Mouse (Mus musculus) c-Kit-negative CD71-positive TER-119-positive erythroid progenitor cells, embryonic 14.5 days (primary cell): ENCODE measurements around the gene Rab29.
A peak's percentile ranks its signal among the peaks of the same experiment; 100 is the strongest.
"Not testable (repeated sequence)": the region's sequence is repeated elsewhere in the genome, so short reads cannot be mapped to it uniquely, and the experiment has no call there.

Source experiments
- DNase-seq: peaks from one replicate; pipeline ENCODE4 v3.0.0-alpha.2; 2013; ENCODE audit warnings: low read depth, low spot score

Gene Rab29

DNA sequence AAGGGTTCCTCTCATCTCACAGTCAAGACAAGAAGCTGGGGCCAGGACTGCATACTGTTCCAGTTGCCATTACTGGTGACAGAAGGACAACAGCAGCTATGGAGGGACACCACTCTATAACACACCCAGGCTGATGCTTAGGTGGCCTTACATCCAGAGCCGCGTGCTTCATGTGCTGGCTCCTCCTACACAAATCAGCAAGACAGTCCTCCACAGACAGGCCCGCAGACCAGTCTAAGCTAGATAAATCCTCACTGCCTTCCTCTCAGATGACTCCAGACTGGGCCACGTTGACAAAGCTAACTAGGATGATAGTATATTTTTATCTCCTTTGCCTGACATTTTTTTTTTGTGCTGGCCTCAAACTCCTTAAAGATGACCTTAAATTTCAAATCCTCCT lies 5.2 kb upstream of the Rab29 start:
- no peak for DNase-seq

DNA sequence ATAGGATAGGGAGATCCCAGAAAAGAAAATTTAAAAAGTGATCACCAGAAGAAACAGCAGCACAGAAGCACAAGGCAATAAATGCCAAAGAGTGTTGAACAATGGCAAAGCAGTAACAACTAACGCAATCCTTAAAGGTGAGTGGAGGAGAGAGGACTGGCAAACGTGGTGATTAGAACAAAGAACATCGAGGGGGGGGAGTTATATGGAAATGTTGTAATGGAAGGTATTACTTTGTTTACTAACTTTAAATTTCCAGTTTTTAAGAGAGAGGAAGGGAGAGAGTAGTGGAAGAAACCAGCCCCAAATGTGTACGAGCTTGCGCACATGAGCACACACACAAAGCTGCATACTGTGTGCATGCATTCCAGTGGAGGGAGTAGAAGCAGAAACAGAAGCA lies 1.4 kb upstream of the Rab29 start:
- no peak for DNase-seq

DNA sequence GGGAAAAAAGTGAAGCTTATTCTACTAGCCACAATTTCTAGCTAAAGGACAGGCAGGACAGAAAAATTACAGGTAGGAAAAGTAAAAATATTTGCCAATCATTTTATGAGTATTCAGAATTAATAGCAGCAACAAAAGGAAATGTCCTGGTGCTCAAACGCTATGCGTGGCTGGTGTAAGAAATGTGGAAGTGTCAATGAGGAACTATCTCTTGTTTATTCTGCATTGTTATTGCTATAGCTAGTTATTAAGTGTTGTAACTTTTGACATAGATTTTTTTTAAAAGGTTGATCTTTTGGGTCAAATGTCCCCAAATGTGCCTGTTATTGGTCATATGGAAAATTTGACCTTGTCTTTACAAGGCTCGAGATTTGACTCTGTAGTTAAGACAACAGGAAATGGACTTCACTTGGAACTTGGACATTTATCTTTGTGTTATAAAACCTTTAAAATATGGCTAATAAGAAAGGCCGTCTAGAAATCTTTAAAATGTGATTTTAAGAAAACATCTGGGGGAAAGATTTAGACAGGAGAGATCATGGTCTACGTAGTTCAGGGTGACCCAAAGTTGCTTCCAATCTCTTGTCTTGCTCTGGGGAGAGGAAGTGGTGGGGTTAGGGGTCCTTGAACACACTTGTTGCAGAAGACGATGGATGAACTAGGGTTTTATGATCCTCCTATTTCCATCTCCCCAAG lies 572 bp upstream of the Rab29 start:
- no peak for DNase-seq

DNA sequence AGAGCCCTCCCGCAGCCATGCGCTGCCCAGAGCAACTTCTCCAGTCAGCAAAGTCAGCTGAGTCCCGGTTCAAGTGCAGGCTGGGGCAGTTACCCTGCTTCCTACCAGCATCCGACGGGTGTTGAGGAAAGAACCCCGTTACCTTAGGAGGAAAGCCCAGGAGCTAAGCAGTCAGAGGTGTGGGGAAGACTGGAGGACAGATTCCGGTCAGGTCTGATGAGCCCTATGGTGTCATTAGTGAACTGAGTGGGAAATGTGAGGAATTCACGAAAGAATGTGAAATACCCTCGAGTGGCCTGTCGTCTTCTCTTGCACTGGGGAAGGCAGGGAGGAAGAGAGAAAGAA lies 894 bp downstream of the Rab29 start:
- no peak for DNase-seq

DNA sequence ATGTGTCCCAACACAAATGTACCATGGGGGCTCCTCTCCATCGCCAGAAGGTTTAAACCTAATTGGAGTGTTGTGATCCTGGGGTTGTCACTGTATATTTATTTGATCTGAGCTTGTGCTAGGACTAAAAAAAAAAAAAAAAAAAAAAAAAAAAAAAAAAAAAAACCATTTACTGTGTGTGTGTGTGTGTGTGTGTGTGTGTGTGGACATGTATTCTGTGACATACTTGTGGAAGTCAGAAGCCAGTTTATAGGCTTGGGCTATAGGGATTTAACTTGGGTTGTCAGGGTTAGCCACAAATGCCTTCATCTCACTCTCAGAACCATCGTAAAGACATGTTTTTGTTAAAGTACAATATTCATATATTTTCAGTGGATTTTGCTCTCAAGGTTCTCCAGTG lies 2.5 kb downstream of the Rab29 start:
- DNase-seq: no peak

DNA sequence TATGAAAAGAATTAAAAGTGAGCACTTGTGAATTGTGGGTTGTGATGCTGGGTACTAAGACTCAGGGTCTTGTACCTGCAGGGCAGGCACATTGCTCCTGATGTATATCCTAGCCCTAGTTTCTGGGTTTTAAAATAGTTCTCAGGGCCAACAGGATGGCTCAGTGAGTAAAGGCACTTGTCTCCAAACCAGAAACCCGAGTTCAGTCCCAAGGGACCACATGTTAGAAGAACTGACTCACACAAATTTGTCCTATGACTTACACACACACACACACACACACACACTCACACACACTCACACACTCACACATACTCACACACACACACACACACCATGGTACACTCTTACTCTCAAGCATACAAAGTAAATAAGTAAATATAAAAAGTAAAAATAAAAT lies 5.8 kb downstream of the Rab29 start:
- DNase-seq: no peak

DNA sequence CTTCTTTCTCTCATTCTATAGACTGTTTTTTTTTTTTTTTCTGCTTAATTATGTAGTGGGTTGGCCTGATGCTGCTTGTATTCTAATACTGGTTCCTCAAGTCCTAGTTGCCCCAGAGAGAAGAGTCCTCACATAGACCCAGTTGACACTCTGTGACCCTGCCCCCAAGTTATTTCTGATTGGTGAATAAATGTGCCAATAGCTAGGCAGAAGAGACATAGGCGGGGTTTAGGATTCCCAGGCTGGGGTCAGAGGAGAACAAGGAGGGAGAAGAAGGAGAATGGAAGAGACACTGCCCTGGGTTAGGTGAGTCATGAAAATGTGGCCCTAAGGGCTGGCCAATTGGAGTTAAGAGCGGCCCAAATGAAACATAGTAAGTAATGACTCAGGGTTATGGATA lies 12.8 kb downstream of the Rab29 start:
- DNase-seq: no peak

DNA sequence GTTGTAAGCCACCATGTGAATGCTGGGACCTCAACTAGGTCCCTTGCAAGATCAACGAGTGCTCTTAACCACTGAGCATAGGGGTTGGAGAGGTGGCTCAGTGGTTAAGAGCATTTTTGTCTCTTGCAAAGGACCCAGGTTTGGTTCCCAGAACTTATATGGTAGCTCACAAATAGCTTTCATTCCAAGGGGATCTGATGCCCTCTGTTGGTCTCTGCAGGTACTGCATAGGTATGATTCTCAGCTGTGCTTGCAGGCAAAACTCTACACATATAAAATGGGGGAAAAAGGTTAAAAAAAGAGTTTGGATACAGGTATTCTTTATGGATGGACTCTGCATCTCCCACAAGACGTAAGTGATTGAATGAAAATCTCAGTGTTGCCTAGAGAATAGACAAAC lies 15.8 kb downstream of the Rab29 start:
- DNase-seq: peak; percentile 26

DNA sequence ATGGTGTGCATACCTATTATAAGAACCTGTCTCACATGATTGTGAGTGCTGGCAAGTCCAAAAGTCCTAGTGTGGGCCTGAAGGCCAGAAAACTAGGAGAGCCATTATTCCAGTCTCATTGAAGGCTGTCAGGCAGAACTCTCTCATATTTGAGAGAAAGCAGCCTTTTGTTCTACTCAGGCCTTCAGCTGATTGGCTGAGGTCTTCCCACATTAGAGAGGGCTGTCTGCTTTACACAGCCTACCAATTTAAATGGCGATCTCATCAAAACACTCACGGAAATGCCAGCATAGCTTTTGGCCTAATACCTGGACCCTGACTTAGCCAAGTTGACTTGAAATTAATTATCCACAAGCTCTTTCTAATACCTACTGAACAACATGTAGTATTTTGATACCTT lies 19.1 kb downstream of the Rab29 start:
- no peak for DNase-seq

DNA sequence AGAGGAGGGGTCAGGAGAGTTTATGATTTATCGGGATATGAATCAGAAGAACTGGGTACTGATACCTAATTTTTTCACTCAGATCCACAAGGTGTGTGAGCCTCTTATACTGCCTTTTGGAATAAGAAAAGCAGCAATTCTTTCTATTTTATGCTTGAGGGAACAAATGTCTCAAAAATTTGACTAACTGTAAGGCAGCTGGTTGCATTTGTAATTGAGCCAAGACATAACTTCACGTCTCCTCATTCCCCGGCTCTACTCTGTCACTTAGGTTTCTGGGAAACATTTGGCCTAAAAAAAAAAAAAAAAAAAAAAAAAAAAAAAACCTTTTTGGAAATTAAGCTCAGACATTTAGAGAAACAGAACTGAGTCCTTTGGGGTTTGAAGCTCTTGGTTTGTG lies 19.6 kb downstream of the Rab29 start:
- no peak for DNase-seq

DNA sequence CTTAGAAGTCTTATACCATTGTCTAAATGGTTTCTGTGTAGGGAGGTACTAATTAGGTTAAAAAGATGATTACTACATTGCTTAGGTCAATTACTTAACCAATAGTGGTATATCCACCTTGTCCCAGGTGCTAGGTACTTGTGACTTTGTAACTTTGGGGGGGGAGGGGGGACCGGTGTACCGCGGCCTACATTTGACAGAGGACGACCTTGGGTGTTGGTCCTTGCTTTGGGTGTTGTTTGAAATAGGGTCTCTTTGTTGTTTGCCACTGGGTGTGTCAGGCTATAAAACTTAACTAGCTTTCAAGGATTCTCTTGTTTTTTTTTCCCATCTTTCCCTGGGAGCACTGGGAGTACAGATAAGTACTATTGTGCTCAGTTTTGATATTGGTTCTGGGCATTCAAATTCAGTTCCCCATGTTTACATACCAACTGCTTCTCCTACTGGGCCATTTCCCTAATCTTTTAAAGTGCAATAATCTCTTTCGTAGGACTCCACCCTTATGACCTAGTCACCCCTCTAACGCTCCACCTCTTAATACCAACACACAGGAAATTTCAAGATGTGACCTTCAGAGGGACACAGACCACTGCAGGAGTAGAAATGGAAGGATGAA lies 23.1 kb downstream of the Rab29 start:
- no peak for DNase-seq

DNA sequence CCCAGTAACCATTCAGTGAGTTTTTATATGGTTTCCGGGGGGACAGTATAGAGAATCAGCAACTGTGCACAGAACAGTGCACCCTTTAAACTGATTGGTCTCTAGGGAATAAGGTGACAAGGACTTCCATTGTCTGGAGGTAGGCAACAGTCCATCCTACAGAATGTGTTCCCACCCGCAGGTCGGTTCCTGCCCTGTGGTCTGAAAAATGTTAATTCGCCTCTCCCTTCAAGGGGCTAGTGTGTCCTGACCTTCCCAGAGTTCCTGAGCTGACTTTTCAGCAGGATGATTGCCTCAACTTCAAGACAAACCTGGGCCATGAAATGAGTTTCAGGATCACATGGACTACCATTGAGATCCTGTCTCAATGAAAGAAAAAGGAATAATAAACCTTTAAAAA lies 24.4 kb downstream of the Rab29 start:
- no peak for DNase-seq

DNA sequence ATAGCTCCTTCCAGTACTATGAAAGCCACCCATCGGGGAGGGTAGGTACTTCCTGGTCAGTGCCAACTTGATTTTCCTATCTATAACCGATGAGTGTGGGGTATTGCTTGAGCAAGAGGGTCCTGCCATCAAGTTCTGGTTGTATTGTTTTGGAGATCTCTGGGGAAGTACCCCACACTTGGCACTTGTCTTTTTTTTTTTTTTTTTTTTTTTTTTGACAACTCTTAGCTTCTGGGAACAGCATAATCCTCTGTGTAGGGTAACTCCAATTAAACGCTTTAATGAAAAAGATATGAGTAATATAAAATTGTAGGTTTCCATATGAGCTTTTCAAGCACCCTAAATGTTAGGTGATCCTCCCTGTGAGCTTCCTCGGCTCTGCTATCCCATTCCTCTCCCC lies 35.7 kb downstream of the Rab29 start:
- no peak for DNase-seq

DNA sequence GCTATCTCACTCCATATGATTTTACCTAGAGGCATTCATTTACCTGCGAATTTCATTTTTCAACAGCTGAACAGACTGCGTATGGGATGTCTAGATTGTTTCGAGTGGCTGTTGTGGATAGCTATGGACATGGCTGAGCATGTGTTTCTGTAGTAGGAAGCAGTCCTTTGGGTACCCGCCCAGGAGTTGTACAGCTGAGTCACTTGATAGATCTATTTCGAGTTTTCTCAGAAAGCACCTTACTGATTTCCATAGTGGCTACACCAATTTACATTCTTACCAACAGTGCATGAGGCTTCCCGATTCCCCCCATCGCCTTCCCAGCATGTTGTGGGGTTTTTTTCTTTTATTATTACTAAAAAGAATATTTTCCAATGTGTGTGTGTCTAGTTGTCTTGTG lies 36.2 kb downstream of the Rab29 start:
- DNase-seq: no peak

DNA sequence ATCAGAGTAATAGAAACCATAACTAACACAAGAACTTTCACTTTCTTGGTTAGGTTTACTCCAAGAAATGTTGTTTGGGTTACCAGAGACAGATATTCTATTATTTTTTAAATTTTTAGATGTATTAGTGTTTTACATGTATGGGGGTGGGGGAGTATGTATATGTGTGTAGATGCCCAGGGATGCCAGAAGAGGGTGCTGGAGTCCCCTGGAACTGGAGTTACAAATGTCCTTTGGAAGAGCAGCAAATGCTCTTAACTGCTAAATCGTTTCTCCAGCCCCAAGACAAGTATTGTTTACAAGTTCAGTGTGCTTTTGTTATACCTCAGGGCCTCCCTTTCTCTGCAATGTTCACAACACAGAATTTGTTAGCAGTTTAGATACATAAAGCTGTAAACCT lies 38.5 kb downstream of the Rab29 start:
- no peak for DNase-seq

DNA sequence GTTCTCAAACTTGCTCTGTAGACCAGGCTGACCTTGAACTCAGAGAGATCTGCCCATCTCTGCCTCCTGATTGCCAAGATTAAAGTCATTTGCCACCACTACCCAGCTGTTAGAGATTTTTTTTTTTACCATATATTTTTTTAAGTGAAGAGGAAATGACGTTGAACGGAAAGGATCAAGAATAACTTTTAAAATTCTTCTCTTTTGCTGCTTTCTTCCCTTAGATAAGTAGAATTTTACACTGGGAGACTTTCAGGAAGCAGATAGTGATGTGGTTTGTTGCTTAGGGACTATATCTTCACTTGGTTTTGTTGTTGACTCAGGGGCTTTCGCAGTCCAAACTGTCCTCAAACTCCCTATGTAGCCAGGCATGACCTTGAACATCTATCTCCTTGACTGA lies 41.4 kb downstream of the Rab29 start:
- DNase-seq: no peak

DNA sequence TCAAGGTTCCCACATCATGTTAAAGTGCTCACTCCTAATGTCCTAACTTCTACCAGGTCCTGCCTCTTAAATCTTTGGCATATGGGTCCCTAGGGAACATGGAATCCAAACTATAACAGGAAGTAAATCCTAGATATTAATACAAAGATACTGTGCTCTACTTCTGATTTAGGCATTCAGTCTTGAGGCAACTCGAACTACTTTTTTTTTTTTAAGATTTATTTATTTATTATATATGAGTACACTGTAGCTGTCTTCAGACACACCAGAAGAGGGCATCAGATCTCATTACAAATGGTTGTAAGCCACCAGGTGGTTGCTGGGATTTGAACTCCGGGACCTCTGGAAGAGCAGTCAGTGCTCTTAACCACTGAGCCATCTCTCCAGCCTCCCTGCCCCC lies 42.2 kb downstream of the Rab29 start:
- not testable (repeated sequence) for DNase-seq

DNA sequence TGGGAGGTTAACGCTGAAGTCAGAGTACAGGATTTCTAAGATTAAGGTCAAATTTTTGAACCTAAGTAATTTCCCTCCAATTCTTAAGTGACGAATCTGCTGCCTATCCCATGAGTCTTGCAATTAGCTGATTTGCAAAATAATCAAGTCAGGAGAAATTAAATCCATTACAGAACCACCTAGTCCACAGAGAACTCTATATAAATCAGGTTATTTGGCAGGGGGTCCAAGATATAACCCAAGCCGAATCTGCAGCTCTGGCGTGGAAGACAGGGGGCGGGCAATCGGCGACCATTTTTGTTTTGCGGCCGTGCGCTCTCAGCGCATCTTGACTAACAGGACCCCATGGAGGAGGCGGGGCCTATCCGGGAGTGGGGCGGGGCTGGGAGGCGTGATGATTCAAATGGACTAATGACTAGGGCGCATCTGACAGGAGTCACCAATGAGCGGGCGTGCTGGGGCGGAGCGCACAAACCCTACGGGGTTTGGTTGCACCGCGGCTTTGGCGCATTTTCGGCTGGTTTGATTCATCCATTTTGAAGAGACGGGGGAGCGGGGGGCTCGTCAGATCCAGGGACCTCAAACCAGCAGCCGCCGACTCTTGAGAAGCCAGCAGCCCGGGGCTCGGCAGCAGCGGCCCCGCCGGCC lies 43.1 kb downstream of the Rab29 start, which contains the start of gene Nucks1:
Nucks1 (plus strand) TSS at position 534 of the 648 bp plus-strand sequence.
- DNase-seq: peak; percentile 98

DNA sequence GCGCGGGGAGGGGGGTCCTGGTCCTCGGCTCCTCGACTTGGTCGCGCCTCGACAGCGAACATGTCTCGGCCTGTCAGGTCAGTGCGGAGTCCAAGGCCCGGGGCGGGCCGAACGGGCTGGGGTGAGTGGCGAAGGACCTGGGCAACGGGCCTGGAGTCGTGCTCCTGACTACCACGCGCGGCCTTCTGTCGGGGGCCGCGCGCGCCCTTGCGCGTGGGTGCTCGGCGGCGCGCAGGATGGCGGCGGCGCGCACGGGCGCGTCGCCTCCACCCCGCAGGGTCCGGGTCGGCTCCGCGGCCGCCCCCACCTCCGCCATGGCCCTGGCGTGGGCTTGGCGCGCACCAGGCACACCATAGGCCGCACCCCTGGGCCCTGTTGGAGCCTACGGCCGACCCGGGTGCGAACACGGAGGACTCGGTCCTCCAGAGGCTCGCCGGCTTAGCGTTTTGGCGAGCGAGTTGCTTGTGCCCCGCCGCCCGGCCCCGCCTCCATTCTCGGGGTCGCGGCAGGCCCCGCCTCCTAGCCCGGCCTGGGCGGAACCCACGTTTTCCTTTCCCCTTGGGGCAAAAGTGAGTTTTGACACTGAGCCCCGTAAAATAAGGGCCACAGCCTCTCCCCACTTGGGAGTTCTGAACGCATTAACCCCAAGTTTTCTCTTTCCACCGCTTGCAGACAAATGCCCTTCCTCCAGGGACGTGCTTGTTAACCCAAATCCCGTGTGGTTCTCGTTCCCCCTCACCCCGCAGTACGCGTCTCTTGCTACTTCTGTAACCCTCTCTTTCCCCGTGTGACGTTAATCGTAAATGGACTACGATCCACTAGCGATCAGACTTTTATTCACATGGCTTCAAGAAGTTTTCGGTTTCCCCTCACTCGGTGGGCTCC lies 43.9 kb downstream of the Rab29 start:
- DNase-seq: peak; percentile 74

DNA sequence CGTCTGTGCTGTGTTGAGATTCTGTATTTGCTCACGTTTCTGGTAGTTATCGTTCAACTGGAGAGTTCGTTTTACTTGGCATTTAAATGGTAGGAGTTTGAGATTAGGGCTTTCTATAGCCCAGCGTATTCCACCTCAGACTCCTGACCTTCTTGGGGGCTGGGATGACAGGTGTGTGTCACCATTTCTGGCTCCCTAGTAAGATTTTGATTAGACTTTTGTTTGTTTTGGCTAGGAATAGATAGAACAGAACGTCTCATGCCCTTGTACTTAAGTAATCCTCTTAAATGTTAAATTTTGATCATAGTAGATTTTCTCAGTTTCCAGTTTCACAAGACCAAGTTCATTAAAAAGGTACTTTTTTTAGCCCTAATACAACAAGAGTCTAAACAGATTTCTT lies 50.6 kb downstream of the Rab29 start:
- DNase-seq: no peak

DNA sequence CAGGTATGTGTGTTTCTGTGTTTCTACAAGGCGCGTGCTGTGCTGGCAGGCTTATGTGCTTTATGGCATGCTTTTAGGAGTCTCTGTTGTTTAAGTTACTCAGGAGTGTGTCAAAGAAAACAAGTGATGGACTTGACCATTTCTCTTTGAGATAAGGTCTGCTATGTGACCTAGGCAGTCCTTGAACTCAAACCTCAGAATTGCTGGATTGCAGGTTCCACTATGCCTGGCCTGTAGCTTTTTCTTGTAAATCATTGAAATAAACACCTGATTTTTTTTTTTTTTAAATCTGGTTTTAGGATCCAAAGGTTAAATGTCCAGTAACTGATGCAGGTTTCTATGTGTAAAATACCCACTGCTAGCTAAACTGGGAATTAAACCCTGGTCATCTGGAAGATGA lies 52.0 kb downstream of the Rab29 start:
- DNase-seq: no peak

DNA sequence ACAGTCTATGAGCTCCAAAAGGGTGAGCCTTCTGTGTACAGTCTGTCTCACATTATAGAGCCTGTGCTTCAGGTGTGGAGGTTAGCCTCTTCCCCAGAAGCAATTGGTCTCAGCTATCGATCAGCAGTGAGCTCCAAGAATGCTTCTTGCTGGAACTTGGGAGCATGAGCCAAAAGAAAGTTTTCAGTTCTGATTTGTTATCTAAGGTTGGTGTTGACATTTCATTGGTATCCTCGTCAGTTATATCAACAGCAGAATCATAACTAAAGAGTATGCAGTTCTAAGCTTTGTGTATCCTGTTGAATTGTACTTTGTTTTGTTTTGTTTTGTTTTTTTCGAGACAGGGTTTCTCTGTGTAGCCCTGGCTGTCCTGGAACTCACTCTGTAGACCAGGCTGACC lies 55.1 kb downstream of the Rab29 start:
- no peak for DNase-seq
